Mouse (Mus musculus): ENCODE measurements around the gene Dusp2.

- TF ChIP-seq CTCF (IDR thresholded peaks at IDR 0.05; ENCODE audit: low read depth) (no peak), EP300 (IDR thresholded peaks at IDR 0.05; ENCODE audit: low read depth) (no peak)
Measured at GRCm38 (mm10) chr2:127338416-127338815, 2.5 kb downstream of the Dusp2 start, which contains the start of gene Astl.

All from liver, postnatal 0 days (tissue).